Mouse (Mus musculus) hindbrain, postnatal 0 days (tissue): ENCODE measurements around the gene Tor4a. TPM values are rescaled to one million over a fixed set of nuclear protein-coding genes. Genes with fewer than 3 reads are reported as not detected.
A peak's percentile ranks its signal among the peaks of the same experiment; 100 is the strongest.

Experiments used
- ATAC-seq: fragments of 200-750 bp; cut with Nextera tagmentation; 2 replicates; pipeline ENCODE4 v1.8.0; 2017; ENCODE audit warnings: mild to moderate bottlenecking, moderate TSS enrichment, moderate library complexity
- DNase-seq: peaks from one replicate; pipeline ENCODE4 v3.0.0-alpha.2; 2015; ENCODE audit warnings: low spot score
- H3K27ac ChIP-seq: fragments of 300-500 bp; sonication (generic); 2 replicates; pipeline ENCODE4 v1.5.1; 2014; ENCODE audit warnings: mild to moderate bottlenecking
- H3K27me3 ChIP-seq: fragments of 300-500 bp; sonication (generic); 2 replicates; pipeline ENCODE4 v1.6.1; 2014; ENCODE audit warnings: low read length, mixed read lengths; ENCODE audit not compliant: insufficient read depth
- H3K36me3 ChIP-seq: fragments of 300-500 bp; sonication (generic); 2 replicates; pipeline ENCODE4 v1.6.1; 2014; ENCODE audit warnings: low read length, mixed read lengths; ENCODE audit not compliant: insufficient read depth
- H3K4me1 ChIP-seq: fragments of 300-500 bp; sonication (generic); 2 replicates; pipeline ENCODE4 v1.6.1; 2014; ENCODE audit warnings: antibody characterized with exemption, low read length, mixed read lengths; ENCODE audit not compliant: insufficient read depth
- H3K4me2 ChIP-seq: fragments of 300-500 bp; sonication (generic); 2 replicates; pipeline ENCODE4 v1.6.1; 2014; ENCODE audit warnings: low read depth, mild to moderate bottlenecking, low read length, moderate library complexity, mixed read lengths
- H3K4me3 ChIP-seq: fragments of 300-500 bp; sonication (generic); 2 replicates; pipeline ENCODE4 v1.5.1; 2014; ENCODE audit warnings: low read length
- H3K9ac ChIP-seq: fragments of 300-500 bp; sonication (generic); replicated peaks from 2 replicates; pipeline ENCODE4 v1.6.1; 2014; ENCODE audit warnings: mild to moderate bottlenecking, low read length, moderate library complexity, mixed read lengths
- H3K9me3 ChIP-seq: fragments of 300-500 bp; sonication (generic); 2 replicates; pipeline ENCODE4 v1.6.1; 2016; ENCODE audit warnings: low read length, mixed read lengths
- CTCF ChIP-seq: IDR thresholded peaks from 2 replicates; pipeline ENCODE4 v1.5.1; 2016; ENCODE audit warnings: antibody characterized with exemption, control low read depth, low read depth
- WGBS: fragments of 180-500 bp; shearing (Covaris S2); extraction: QIAGEN DNeasy Blood & Tissue Kit; methylation state at CpG from one replicate; pipeline ENCODE4 v1.1.7; 2014; 5-methylcytosine and 5-hydroxymethylcytosine counted together
- polyA plus RNA-seq: library from polyadenylated mRNA; unstranded; fragments of >200 nt; fragmentation: Nextera tagmentation; extraction: Ambion mirVana; gene quantifications from 2 replicates; pipeline ENCODE4 v1.2.1, GENCODE M21; 2015
- total RNA-seq: library from RNA; depleted of rRNA; stranded (reverse); fragments of >200 nt; gene quantifications from 2 replicates; pipeline ENCODE4 v1.2.3, GENCODE M21; 2014

The Tor4a gene
- total and polyA plus RNA-seq, 2 experiments from 2014 or later = 1.2 to 4.7 TPM

DNA sequence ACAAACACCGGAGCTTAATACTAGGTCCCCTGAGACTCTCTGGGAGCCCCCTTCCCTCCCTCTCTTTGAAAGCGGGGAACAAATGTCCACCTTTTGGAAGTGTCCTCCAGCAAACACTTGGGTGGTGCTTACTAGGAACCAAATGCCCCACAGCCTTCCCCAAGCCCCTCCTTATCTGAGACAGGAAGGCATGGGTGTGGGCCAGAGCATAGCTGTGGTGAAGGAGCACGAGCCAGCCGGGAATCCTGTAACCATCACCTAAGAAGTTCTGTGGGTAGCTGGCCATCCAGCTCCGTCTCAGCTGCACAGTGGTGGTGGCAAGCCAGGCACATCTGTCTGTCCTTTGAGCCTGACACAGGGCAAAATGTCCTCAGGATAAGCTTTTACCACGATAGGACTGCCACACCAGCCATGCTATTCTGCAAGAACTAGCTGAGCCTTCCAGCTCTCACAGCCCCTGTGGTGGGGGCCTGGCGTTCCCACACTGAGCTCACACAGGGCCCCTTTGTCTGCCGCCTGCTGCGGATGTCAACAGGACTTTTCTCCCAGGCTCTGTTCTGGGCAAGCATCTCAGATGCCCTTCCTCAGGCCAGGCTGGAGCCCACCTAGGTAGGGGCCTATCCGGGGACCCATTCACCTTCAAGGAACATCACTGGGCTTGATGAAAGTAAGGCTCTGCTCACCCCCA, 18.3 kb downstream of the Tor4a start:
- ATAC-seq = peak; percentile 30; the same call in 1 of the 2 replicates
- Histone ChIP-seq H3K4me2 (peak overlapping the region; percentile 28; the same call in 1 of the 2 replicates), H3K9ac (peak overlapping the region; percentile 35; the same call in 1 of the 2 replicates), H3K4me3 (no peak overlapping the region), H3K9me3 (no peaks in the 10 kb centered on the region), H3K27me3 (no peaks in the 10 kb centered on the region), H3K27ac (peak overlapping the region; percentile 81), H3K36me3 (no peaks in the 10 kb centered on the region), H3K4me1 (peaks cover 18% of the 10 kb centered on the region)
- DNase-seq = peak; percentile 68
- no peak for TF ChIP-seq CTCF
- WGBS = 24% methylated on average over 10 of the region's 10 CpGs

DNA sequence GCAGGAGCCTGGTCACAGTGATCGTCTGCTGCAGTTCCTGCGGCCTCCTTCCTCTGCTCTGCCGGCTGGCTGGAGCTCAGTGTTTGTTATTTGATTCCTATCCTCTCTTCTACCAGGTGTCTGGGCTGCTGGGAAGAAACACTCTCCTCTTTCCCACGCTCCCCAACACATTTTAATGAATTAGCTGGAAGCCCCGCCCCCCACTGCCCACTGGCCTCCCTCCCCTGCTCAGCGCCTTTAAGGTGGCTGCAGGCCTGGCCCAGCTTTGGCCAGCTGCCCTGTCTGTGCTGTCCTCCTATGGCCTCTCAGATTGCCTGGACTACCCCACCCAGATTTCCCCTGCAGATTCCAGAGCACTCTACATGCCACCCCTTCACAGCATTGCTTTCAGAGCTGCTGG, 19.0 kb downstream of the Tor4a start:
- TF ChIP-seq CTCF = no peak
- no peaks in the 10 kb centered on the region for H3K36me3 ChIP-seq
- H3K4me1 ChIP-seq = peaks cover 16% of the 10 kb centered on the region
- H3K27me3 ChIP-seq = no peaks in the 10 kb centered on the region
- peak overlapping the region; percentile 35; the same call in 1 of the 2 replicates for H3K9ac ChIP-seq
- 10% methylated on average over 6 of the region's 6 CpGs for WGBS
- peak; percentile 78 for DNase-seq
- no peak overlapping the region for H3K4me3 ChIP-seq
- H3K9me3 ChIP-seq = no peaks in the 10 kb centered on the region
- peak overlapping the region; percentile 81 for H3K27ac ChIP-seq
- ATAC-seq = peak; percentile 44
- H3K4me2 ChIP-seq = peak overlapping the region; percentile 28; the same call in 1 of the 2 replicates

DNA sequence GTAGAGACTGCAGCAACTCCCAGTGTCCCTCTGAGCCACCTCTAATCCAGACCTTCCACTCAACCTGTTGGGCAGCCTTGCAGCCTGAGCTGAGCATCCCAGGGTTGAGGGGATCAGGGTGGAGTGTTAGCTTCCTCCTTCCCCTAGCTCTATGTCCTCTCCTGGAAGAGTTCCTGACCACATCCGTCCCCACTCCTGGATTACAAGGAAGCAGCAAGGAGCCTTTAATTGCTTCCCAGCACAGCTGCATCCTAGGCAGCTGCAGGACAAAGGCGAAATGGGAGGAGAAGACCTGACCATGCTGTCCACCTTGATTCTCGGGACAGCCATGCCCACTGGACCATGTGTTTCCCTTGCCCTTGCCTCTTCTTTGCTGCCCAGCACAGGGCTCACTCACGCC, 19.6 kb downstream of the Tor4a start:
- WGBS = 33% methylated on average over 4 of the region's 4 CpGs
- no peak for ATAC-seq
- no peaks in the 10 kb centered on the region for H3K36me3 ChIP-seq
- H3K9ac ChIP-seq = 0 out of 2 replicates have a peak overlapping the region, but pooled peaks have one; percentile 1
- no peak for DNase-seq
- H3K4me3 ChIP-seq = no peak overlapping the region
- H3K27ac ChIP-seq = peak overlapping the region; percentile 81
- H3K27me3 ChIP-seq = no peaks in the 10 kb centered on the region
- TF ChIP-seq CTCF = no peak
- H3K4me1 ChIP-seq = peaks cover 16% of the 10 kb centered on the region
- peak overlapping the region; percentile 28; the same call in 1 of the 2 replicates for H3K4me2 ChIP-seq
- no peaks in the 10 kb centered on the region for H3K9me3 ChIP-seq

DNA sequence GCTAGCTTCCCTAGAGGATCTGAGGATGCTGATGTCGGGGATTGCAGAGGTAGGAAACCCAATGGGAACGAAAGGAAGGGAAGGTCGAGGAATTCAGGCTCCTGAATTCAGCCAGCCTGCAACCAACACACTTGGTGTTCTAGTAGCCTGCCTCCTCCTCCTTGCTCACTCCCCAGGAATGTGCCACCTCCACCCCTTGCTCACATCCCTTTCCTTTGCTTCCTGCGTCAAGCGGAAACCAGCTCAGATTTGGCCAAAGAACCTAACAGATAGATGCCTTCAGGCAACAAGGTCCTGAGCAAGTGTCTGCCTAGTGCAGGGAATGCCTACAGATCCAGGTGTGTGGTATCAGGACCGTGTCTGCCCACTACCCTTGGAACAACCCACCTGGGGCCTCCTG, 20.1 kb downstream of the Tor4a start:
- Histone ChIP-seq H3K9ac (no peak overlapping the region), H3K4me2 (no peak overlapping the region), H3K9me3 (no peaks in the 10 kb centered on the region), H3K27ac (peak overlapping the region; percentile 81; the same call in 1 of the 2 replicates), H3K4me3 (no peak overlapping the region), H3K4me1 (peaks cover 16% of the 10 kb centered on the region), H3K27me3 (no peaks in the 10 kb centered on the region), H3K36me3 (no peaks in the 10 kb centered on the region)
- WGBS = 71% methylated on average over 6 of the region's 6 CpGs
- TF ChIP-seq CTCF = no peak
- no peak for ATAC-seq
- DNase-seq = no peak

- H3K9ac ChIP-seq = no peak overlapping the region
- H3K4me3 ChIP-seq = no peak overlapping the region
- no peak for TF ChIP-seq CTCF
- H3K4me1 ChIP-seq = peaks cover 16% of the 10 kb centered on the region
- WGBS = 86% methylated on average over 4 of the region's 4 CpGs
- ATAC-seq (no peak), DNase-seq (no peak)
- H3K4me2 ChIP-seq = no peak overlapping the region
- no peak overlapping the region for H3K27ac ChIP-seq
- no peaks in the 10 kb centered on the region for H3K9me3 ChIP-seq
- no peaks in the 10 kb centered on the region for H3K27me3 ChIP-seq
- no peaks in the 10 kb centered on the region for H3K36me3 ChIP-seq
These were observed 21.0 kb downstream of the Tor4a start for GRCm38 (mm10) chr2:25175690-25176078.

DNA sequence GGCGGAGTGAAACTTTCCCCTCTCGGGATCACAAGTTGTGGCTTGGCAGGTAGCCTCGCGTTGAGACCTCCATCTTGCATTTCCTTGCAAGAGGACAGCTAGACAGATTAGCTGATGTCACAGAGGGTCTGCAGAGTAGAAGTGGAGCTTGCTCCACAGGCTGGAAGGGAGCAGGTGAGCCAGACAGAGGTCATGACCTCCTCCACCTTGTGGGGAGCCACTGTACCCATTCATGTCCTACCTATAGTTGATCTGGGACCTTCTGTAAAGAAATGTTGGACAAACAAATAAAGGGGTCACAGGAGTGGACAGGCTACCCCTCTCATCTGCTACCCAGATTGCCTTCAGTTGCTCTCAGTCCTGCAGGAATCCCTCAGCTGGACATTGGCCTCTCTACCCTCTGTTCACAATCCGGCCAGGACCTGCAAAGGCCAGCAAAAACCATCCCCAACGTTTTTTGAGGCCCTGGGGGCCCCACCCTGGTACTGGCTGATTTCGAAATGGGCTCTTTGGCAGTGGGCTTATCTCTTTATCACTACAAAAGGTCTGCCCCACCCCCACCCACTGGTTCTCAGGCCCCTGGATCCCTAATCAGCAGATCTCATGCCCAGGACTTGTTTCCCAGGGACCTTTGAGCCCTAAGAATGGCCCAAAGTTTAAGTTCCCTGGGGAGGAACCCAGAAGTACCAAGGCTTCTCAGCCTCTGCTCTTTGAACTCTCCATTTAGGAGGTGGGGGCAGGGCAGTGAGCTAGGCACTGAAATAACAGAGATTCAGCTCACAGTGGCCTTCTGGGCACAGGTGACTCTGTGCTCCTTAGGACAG, 21.6 kb downstream of the Tor4a start:
- DNase-seq (no peak), ATAC-seq (no peak)
- H3K36me3 ChIP-seq = no peaks in the 10 kb centered on the region
- H3K4me3 ChIP-seq = no peak overlapping the region
- WGBS = 66% methylated on average over 7 of the region's 7 CpGs
- H3K9me3 ChIP-seq = no peaks in the 10 kb centered on the region
- no peak overlapping the region for H3K27ac ChIP-seq
- H3K9ac ChIP-seq = no peak overlapping the region
- H3K27me3 ChIP-seq = no peaks in the 10 kb centered on the region
- H3K4me1 ChIP-seq = peaks cover 16% of the 10 kb centered on the region
- H3K4me2 ChIP-seq = no peak overlapping the region
- TF ChIP-seq CTCF = no peak

- Histone ChIP-seq H3K27ac (no peak overlapping the region), H3K9ac (no peak overlapping the region), H3K4me3 (no peak overlapping the region), H3K4me2 (no peak overlapping the region), H3K36me3 (no peaks in the 10 kb centered on the region), H3K9me3 (no peaks in the 10 kb centered on the region), H3K4me1 (peaks cover 20% of the 10 kb centered on the region), H3K27me3 (no peaks in the 10 kb centered on the region)
- WGBS = 95% methylated on average over 4 of the region's 4 CpGs
- no peak for DNase-seq
- no peak for ATAC-seq
- no peak for TF ChIP-seq CTCF
These were observed 22.9 kb downstream of the Tor4a start for GRCm38 (mm10) chr2:25173821-25174220.
